Mouse (Mus musculus): Measurements from ENCODE around the gene Tex264.
"Not testable (repeated sequence)": the region's sequence is repeated elsewhere in the genome, so short reads cannot be mapped to it uniquely, and the experiment has no call there.

Gene Tex264

GRCm38 (mm10) chr9:106664433-106664832, 21.3 kb downstream of the Tex264 start:
- DNase-seq (ENCODE audit: low spot score in 2 of 2), result no peak

- DNase-seq (ENCODE audit: low spot score in 2 of 2), result no peak
Observed at GRCm38 (mm10) chr9:106663200-106663599, 22.5 kb downstream of the Tex264 start.

- DNase-seq (ENCODE audit: low spot score in 2 of 2), result no peak
Observed at GRCm38 (mm10) chr9:106659935-106660334, 25.8 kb downstream of the Tex264 start.

GRCm38 (mm10) chr9:106659441-106659840, 26.3 kb downstream of the Tex264 start:
- no peak for DNase-seq (ENCODE audit: low spot score in 2 of 2)

- no peak for DNase-seq (ENCODE audit: low spot score in 2 of 2)
Observed at GRCm38 (mm10) chr9:106657592-106657991, 28.1 kb downstream of the Tex264 start.

GRCm38 (mm10) chr9:106656820-106657219, 28.9 kb downstream of the Tex264 start:
- DNase-seq (ENCODE audit: low spot score in 2 of 2), result no peak

- DNase-seq (ENCODE audit: low spot score in 2 of 2), result no peak
Observed at GRCm38 (mm10) chr9:106655884-106656720, 29.6 kb downstream of the Tex264 start, which contains the start of gene Grm2. Gene Grm2 (minus strand): TSS chr9:106656082.

- DNase-seq (ENCODE audit: low spot score in 2 of 2), result no peak
Observed at GRCm38 (mm10) chr9:106652720-106653119, 33.0 kb downstream of the Tex264 start.

GRCm38 (mm10) chr9:106647226-106647625, 38.5 kb downstream of the Tex264 start:
- DNase-seq (ENCODE audit: low spot score in 2 of 2), result no peak

- DNase-seq (ENCODE audit: low spot score in 2 of 2), result no peak
Observed at GRCm38 (mm10) chr9:106645684-106646271, 39.9 kb downstream of the Tex264 start.

- no peak for DNase-seq (ENCODE audit: low spot score in 2 of 2)
Observed at GRCm38 (mm10) chr9:106643787-106644186, 41.9 kb downstream of the Tex264 start.

- DNase-seq (ENCODE audit: low spot score in 2 of 2), result peak; percentile 68 to 75
Observed at GRCm38 (mm10) chr9:106643128-106643527, 42.6 kb downstream of the Tex264 start.

- DNase-seq (ENCODE audit: low spot score in 2 of 2), result no peak
Observed at GRCm38 (mm10) chr9:106641346-106641745, 44.4 kb downstream of the Tex264 start.

- DNase-seq (ENCODE audit: low spot score in 2 of 2), result no peak
Observed at GRCm38 (mm10) chr9:106638154-106638553, 47.6 kb downstream of the Tex264 start.

- DNase-seq (ENCODE audit: low spot score in 2 of 2), result no peak
Observed at GRCm38 (mm10) chr9:106632185-106632584, 53.5 kb downstream of the Tex264 start.

GRCm38 (mm10) chr9:106627796-106628195, 57.9 kb downstream of the Tex264 start:
- not testable (repeated sequence) for DNase-seq (ENCODE audit: low spot score in 2 of 2)

GRCm38 (mm10) chr9:106626282-106626681, 59.4 kb downstream of the Tex264 start, which contains the start of gene Iqcf6:
Gene Iqcf6 (plus strand): TSS chr9:106626582.
- DNase-seq (ENCODE audit: low spot score in 2 of 2), result no peak

GRCm38 (mm10) chr9:106617496-106617895, 68.2 kb downstream of the Tex264 start:
- no peak for DNase-seq (ENCODE audit: low spot score in 2 of 2)

- DNase-seq (ENCODE audit: low spot score in 2 of 2), result no peak
Observed at GRCm38 (mm10) chr9:106616306-106616705, 69.4 kb downstream of the Tex264 start.

GRCm38 (mm10) chr9:106614616-106615015, 71.1 kb downstream of the Tex264 start:
- DNase-seq (ENCODE audit: low spot score in 2 of 2), result no peak

GRCm38 (mm10) chr9:106613951-106614350, 71.8 kb downstream of the Tex264 start:
- no peak for DNase-seq (ENCODE audit: low spot score in 2 of 2)

- no peak for DNase-seq (ENCODE audit: low spot score in 2 of 2)
Observed at GRCm38 (mm10) chr9:106610727-106611126, 75.0 kb downstream of the Tex264 start.
